Mouse (Mus musculus): Measurements from ENCODE around the gene Tmem8.

The Tmem8 gene

DNA sequence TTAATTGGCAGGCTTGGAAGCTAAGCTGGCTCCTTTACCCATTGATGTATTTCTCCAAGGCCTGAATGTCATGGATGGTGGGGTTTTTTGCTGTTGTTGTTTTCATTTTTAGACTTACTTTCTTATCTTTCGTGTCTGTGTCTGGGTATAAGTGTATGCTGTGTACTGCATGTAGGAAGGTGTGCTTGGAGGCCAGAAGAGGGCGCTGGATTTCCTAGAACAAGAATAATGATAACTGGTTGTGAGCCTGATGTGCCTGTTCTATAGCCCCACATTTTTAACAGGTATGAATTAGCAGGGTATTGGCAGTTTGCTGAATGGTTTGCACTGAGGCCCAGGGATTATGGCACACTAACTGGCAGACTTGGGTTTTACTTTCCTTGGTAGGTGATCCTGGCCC lies 36.0 kb downstream of the Tmem8 start:
- DNase-seq = no peak

- no peak for DNase-seq
These were observed 39.0 kb downstream of the Tmem8 start for GRCm38 (mm10) chr17:26151886-26152630.

- DNase-seq = no peak
These were observed 49.6 kb downstream of the Tmem8 start for GRCm38 (mm10) chr17:26162736-26163135.

- peak; percentile 40 for DNase-seq
These were observed 54.9 kb downstream of the Tmem8 start for GRCm38 (mm10) chr17:26168039-26168438.
